Mouse (Mus musculus): Measurements from ENCODE around the gene Calcb. TPM values are rescaled to one million over a fixed set of nuclear protein-coding genes. Genes with fewer than 3 reads are reported as not detected.

Gene Calcb
- polyA plus RNA-seq, 1 experiment: 0.73 TPM

DNA sequence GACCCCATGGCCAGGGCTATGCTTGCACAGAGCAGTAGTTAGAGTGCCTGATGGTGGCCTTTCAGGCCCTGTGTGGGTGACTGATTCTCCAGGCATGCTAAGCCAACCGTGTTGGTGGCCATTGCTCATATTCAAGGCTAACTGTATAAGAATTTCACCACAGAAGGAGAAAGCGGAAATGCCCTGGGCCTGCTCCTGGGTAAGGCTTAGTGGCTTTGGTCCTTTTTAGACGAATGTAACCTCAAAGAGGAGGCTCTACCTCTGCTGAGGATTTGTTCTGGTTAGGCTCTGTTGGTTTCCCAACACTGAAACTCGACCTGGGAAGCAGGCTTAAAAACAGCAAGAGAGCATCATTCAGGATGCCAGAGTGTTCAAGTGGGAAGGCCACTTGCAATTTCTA is 29.8 kb downstream of the Calcb start:
- no peak for TF ChIP-seq CTCF (IDR thresholded peaks at IDR 0.05; ENCODE audit: extremely low read depth, insufficient read depth, low read length)
- no peak for TF ChIP-seq POLR2A (IDR thresholded peaks at IDR 0.05; ENCODE audit: extremely low read depth, insufficient read depth, low read length)
- Histone ChIP-seq H3K4me3 (ENCODE audit: insufficient read depth, low read length) (no peak overlapping the region), H3K4me1 (ENCODE audit: control insufficient read depth, insufficient read depth, low read length) (no peaks in the 10 kb centered on the region), H3K27ac (ENCODE audit: insufficient read depth, low read length) (peak overlapping the region; percentile 70)

DNA sequence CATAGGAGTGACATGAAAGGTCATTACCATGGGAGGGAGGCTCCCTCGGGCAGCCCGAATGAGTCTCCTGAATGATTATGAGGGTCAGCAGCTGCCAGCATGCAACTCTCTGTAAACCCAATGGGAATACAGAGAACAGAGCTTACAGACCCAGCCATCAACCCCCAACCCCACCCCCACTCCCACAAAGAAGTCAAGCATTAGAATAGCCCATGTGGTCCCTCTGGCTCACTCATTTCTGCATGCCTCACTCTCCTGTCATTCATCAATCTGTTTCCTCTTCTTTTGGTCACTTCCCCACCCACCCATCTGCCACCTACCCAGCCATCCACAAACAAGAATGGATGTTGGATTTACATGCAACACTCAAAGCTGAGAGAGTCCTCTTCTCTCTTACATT is 35.0 kb downstream of the Calcb start:
- H3K4me3 ChIP-seq (ENCODE audit: insufficient read depth, low read length): no peak overlapping the region
- no peak for TF ChIP-seq CTCF (IDR thresholded peaks at IDR 0.05; ENCODE audit: extremely low read depth, insufficient read depth, low read length)
- H3K27ac ChIP-seq (ENCODE audit: insufficient read depth, low read length): no peak overlapping the region
- no peaks in the 10 kb centered on the region for H3K4me1 ChIP-seq (ENCODE audit: control insufficient read depth, insufficient read depth, low read length)

DNA sequence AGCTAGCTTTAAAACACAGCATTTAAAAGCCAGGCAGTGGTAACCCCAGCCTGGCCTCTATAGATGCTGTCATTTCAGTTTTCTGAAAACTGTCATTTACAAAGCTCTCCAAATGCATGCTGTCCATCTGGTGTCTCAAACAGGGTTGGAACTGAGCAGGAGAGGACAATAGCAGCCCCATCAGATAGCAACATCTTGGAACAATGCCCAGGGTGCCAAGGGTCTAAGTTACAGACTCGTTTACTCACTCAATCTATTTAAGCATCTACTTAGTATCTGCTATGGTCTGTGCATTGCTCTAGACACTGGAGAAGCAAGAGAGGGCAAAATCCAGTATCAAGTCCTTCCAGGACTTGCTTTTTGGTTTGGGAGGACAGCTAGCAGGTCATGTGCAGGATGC is 35.8 kb downstream of the Calcb start:
- Histone ChIP-seq H3K4me1 (ENCODE audit: control insufficient read depth, insufficient read depth, low read length) (no peaks in the 10 kb centered on the region), H3K27ac (ENCODE audit: insufficient read depth, low read length) (peak overlapping the region; percentile 21; the same call in 1 of the 2 replicates), H3K4me3 (ENCODE audit: insufficient read depth, low read length) (no peak overlapping the region)
- TF ChIP-seq CTCF (IDR thresholded peaks at IDR 0.05; ENCODE audit: extremely low read depth, insufficient read depth, low read length): no peak
- TF ChIP-seq POLR2A (IDR thresholded peaks at IDR 0.05; ENCODE audit: extremely low read depth, insufficient read depth, low read length): no peak

DNA sequence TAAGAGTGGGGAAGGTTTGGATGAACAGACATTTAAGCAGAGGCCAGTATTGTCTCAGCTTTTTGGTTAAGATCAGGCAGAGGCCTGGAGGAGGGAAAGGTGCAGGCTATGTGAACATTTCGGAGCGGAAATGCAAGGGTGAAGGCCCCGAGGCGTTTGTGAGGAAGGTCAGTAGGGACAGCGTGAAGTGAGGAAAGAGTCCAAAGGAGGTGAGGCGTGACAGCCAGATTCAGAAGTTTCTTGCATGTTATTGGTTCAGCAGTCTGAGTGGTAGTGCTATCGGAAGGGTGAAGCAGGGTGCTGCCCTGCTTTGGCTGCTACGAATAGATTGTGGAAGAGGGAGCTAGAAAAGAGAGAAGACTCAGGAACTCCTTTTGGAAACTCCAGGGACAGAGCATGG is 36.2 kb downstream of the Calcb start:
- Histone ChIP-seq H3K4me3 (ENCODE audit: insufficient read depth, low read length) (no peak overlapping the region), H3K27ac (ENCODE audit: insufficient read depth, low read length) (no peak overlapping the region), H3K4me1 (ENCODE audit: control insufficient read depth, insufficient read depth, low read length) (no peaks in the 10 kb centered on the region)
- TF ChIP-seq CTCF (IDR thresholded peaks at IDR 0.05; ENCODE audit: extremely low read depth, insufficient read depth, low read length) (no peak), POLR2A (IDR thresholded peaks at IDR 0.05; ENCODE audit: extremely low read depth, insufficient read depth, low read length) (no peak)

DNA sequence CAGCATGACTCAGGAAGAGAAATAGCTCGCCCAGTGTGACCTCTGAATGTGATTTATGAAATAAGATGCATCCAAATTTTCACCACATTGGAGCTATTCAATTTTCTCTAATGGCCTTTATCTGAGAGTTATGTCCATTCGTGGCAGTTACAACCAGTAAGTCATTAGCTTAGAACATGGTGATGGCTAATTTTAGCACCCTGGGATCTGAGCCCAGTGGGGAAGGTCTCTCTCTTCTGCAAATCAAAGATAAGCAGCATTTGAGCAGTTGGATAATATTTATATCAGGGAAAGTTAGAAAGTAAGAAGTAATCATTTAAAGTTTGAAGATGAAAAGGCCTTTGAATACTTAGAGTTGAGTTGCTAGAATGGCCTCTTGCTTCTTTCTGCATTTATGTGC is 44.2 kb downstream of the Calcb start:
- H3K27ac ChIP-seq (ENCODE audit: insufficient read depth, low read length): no peak overlapping the region
- no peak for TF ChIP-seq CTCF (IDR thresholded peaks at IDR 0.05; ENCODE audit: extremely low read depth, insufficient read depth, low read length)
- no peak for TF ChIP-seq POLR2A (IDR thresholded peaks at IDR 0.05; ENCODE audit: extremely low read depth, insufficient read depth, low read length)

DNA sequence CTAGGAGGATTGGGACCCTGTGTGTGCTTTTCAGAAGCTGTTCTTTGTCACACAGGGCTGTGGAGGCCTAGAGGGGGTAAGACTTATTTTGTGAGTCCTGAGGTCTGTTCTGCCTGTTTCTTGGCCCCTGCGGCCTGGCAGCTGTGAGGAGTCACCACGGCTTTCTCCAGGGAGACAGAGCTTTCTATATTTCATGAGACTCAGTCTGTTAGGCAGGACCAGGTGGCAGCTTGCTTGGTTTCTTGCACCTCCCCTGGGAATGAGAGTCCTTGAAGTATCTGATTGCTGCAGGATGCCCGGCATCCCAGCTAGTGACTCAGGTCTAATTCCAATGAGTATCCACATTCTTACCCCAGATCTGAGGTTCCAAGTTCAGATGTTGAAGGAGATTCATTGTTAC is 46.8 kb downstream of the Calcb start:
- Histone ChIP-seq H3K4me3 (ENCODE audit: insufficient read depth, low read length) (no peak overlapping the region), H3K4me1 (ENCODE audit: control insufficient read depth, insufficient read depth, low read length) (no peaks in the 10 kb centered on the region), H3K27ac (ENCODE audit: insufficient read depth, low read length) (no peak overlapping the region)
- TF ChIP-seq POLR2A (IDR thresholded peaks at IDR 0.05; ENCODE audit: extremely low read depth, insufficient read depth, low read length) (no peak), CTCF (IDR thresholded peaks at IDR 0.05; ENCODE audit: extremely low read depth, insufficient read depth, low read length) (no peak)

More for the DNA sequence above, 44.2 kb downstream of the Calcb start:
- Histone ChIP-seq H3K4me1 (ENCODE audit: control insufficient read depth, insufficient read depth, low read length) (no peaks in the 10 kb centered on the region), H3K4me3 (ENCODE audit: insufficient read depth, low read length) (no peak overlapping the region)

DNA sequence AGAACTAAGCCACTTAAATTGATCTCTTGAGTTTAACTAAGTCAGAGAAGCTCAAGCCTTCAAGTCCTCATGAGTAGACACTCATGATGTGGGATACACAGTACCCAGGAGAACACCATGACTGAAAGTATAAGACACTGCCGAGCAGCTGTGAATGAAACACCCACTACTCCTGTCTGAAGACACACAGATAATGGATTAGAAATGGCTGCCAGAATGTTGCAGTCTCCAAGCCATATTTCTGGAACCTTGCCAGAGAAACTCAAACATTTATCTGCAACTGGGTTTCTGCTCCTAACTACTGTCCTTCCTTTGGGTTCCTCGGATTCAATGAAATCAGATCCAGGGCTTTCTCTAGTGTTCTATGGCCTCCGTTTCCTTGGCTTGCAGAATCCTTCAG is 48.1 kb downstream of the Calcb start:
- no peaks in the 10 kb centered on the region for H3K4me1 ChIP-seq (ENCODE audit: control insufficient read depth, insufficient read depth, low read length)
- H3K27ac ChIP-seq (ENCODE audit: insufficient read depth, low read length): no peak overlapping the region
- TF ChIP-seq POLR2A (IDR thresholded peaks at IDR 0.05; ENCODE audit: extremely low read depth, insufficient read depth, low read length): no peak
- H3K4me3 ChIP-seq (ENCODE audit: insufficient read depth, low read length): no peak overlapping the region

DNA sequence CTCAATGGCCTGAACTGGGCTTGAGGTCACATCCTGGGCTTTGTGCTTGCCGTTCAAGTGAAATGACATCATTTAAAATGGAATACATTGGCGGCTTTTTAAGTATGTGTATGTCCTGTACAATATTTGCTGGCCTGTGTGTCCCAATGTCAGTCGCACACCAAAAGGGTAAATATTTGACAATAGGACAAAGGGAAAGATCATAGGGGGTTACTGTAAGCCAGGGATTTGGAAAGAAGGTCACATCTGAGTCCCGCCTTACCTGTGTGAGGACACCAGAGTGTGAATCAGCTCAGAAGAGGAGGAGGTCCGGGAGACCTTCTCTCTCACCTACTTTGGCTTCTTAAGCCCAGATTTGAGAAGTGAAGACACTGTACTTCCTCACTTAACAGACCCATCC is 50.1 kb downstream of the Calcb start:
- TF ChIP-seq POLR2A (IDR thresholded peaks at IDR 0.05; ENCODE audit: extremely low read depth, insufficient read depth, low read length) (no peak), CTCF (IDR thresholded peaks at IDR 0.05; ENCODE audit: extremely low read depth, insufficient read depth, low read length) (no peak)
- Histone ChIP-seq H3K4me1 (ENCODE audit: control insufficient read depth, insufficient read depth, low read length) (no peaks in the 10 kb centered on the region), H3K4me3 (ENCODE audit: insufficient read depth, low read length) (no peak overlapping the region)

DNA sequence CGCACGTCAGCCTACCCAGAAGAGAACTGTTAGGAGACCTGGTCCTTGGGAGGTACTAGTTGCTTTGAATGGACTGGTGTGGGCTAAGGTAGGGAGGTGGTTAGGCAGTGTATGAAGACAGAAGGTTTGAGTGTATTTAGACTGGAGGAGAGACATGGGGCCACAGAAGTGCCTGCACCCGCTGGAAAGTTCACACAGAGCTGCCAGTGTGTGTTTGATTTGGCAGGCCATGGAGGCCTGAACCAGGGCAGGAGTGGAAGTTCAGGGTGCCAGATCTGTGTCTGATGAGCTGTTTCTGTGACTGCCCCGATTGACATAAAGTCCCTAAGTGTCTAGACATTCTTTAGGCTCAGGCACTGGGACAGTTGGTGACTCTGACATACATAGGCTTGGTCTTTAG is 50.6 kb downstream of the Calcb start:
- TF ChIP-seq CTCF (IDR thresholded peaks at IDR 0.05; ENCODE audit: extremely low read depth, insufficient read depth, low read length): no peak
- no peak for TF ChIP-seq POLR2A (IDR thresholded peaks at IDR 0.05; ENCODE audit: extremely low read depth, insufficient read depth, low read length)
- no peak overlapping the region for H3K27ac ChIP-seq (ENCODE audit: insufficient read depth, low read length)
- H3K4me3 ChIP-seq (ENCODE audit: insufficient read depth, low read length): no peak overlapping the region
- no peaks in the 10 kb centered on the region for H3K4me1 ChIP-seq (ENCODE audit: control insufficient read depth, insufficient read depth, low read length)

More for the DNA sequence above, 50.1 kb downstream of the Calcb start:
- no peak overlapping the region for H3K27ac ChIP-seq (ENCODE audit: insufficient read depth, low read length)

DNA sequence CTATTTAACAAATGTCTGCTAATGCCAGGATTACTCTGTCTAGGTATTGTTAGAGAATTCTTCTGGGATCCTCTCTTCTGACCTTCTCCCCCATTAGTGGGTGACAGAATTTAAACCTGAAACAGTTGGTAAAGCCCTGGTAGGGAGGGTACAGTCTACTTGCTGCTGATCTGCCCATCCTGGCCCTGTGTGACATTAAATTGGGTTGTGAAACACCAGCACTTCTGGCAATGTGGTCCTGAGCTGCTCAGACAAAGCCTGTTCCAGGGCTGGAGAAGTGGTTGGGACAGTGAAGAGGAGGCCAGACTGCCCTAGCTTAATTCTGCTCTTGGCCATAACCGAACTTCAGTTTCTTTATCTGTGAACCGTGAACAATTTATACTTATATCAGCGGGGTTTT is 52.1 kb downstream of the Calcb start:
- Histone ChIP-seq H3K4me1 (ENCODE audit: control insufficient read depth, insufficient read depth, low read length) (no peaks in the 10 kb centered on the region), H3K4me3 (ENCODE audit: insufficient read depth, low read length) (no peak overlapping the region), H3K27ac (ENCODE audit: insufficient read depth, low read length) (no peak overlapping the region)
- TF ChIP-seq POLR2A (IDR thresholded peaks at IDR 0.05; ENCODE audit: extremely low read depth, insufficient read depth, low read length): no peak
- no peak for TF ChIP-seq CTCF (IDR thresholded peaks at IDR 0.05; ENCODE audit: extremely low read depth, insufficient read depth, low read length)

DNA sequence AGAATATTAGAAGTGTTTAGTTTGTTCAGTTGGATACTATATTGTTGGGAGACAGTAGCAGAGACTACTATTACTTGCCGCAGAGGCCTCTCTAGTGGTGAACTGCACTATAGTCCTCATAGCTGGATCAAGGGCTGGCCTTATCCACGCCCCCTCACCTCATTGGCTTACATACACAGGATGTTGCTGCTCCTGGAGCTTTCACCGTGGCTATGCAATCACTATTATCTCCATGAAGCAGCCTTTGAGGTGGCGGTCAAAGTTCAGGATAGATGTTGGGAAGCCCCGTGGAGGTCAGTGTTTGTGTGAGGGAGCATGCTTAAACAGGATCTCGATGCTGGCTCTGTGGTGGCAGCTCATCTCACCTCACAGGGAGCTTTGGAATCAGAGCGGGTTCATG is 53.4 kb downstream of the Calcb start:
- Histone ChIP-seq H3K27ac (ENCODE audit: insufficient read depth, low read length) (no peak overlapping the region), H3K4me1 (ENCODE audit: control insufficient read depth, insufficient read depth, low read length) (no peaks in the 10 kb centered on the region), H3K4me3 (ENCODE audit: insufficient read depth, low read length) (no peak overlapping the region)
- TF ChIP-seq CTCF (IDR thresholded peaks at IDR 0.05; ENCODE audit: extremely low read depth, insufficient read depth, low read length) (no peak), POLR2A (IDR thresholded peaks at IDR 0.05; ENCODE audit: extremely low read depth, insufficient read depth, low read length) (no peak)

Other genes with a start within 250 kb of the Calcb start
- 0.54 and 0.64 TPM in 2 replicates for gene Cyp2r1, start 155.7 kb upstream of the Calcb start, polyA plus RNA-seq (2012; rRNA removed)
- gene Calca, start 82.3 kb upstream of the Calcb start, polyA plus RNA-seq (2012; rRNA removed): 2.0 and 3.3 TPM in 2 replicates
- 6.0 and 9.1 TPM in 2 replicates for gene Insc, start 25.1 kb downstream of the Calcb start, polyA plus RNA-seq (2012; rRNA removed)